Mouse (Mus musculus): Measurements from ENCODE around the gene Itga6. TPM values are rescaled to one million over a fixed set of nuclear protein-coding genes. Genes with fewer than 3 reads are reported as not detected.

Itga6 gene
- polyA plus RNA-seq, 1 experiment from 2014 or later: 21.1 TPM

DNA sequence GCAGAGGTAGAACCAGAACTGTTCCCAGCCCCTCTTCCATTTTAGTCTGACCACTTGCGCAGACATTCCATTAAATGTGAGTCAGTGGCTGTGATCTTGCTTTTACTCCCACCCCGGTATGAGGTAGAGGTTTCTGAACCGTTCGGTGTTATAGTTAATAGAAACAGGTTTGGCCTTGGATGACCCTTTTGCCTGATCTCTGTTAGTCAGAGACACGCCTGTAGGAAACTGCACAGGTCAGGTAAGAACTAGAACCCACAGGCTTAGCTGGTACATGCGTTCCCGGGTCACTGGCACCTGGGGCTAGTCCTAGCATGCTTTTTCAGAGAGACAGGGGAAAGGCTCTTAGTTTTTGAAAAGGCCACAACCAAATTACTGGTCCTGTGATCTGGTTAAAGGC lies 59.7 kb downstream of the Itga6 start:
- 90% methylated on average over 7 of the region's 7 CpGs for WGBS
- Histone ChIP-seq H3K4me3 (ENCODE audit: low read length) (no peak overlapping the region), H3K4me1 (ENCODE audit: control insufficient read depth, insufficient read depth, low read depth, low read length) (no peaks in the 10 kb centered on the region), H3K27me3 (replicated peaks; ENCODE audit: control insufficient read depth, insufficient read depth, low read length) (no peaks in the 10 kb centered on the region), H3K4me2 (ENCODE audit: low read length) (no peak overlapping the region), H3K9ac (ENCODE audit: low read depth, low read length) (no peak overlapping the region), H3K27ac (ENCODE audit: low read depth, low read length) (no peak overlapping the region), H3K36me3 (ENCODE audit: control insufficient read depth, insufficient read depth, low read length) (no peaks in the 10 kb centered on the region), H3K9me3 (ENCODE audit: control insufficient read depth, low read length) (no peaks in the 10 kb centered on the region)
- ATAC-seq: no peak

GRCm38 (mm10) chr2:71805611-71806567 lies 60.5 kb downstream of the Itga6 start:
- Histone ChIP-seq H3K36me3 (ENCODE audit: control insufficient read depth, insufficient read depth, low read length) (no peaks in the 10 kb centered on the region), H3K9me3 (ENCODE audit: control insufficient read depth, low read length) (no peaks in the 10 kb centered on the region), H3K4me3 (ENCODE audit: low read length) (no peak overlapping the region), H3K27ac (ENCODE audit: low read depth, low read length) (no peak overlapping the region), H3K4me2 (ENCODE audit: low read length) (no peak overlapping the region), H3K27me3 (replicated peaks; ENCODE audit: control insufficient read depth, insufficient read depth, low read length) (no peaks in the 10 kb centered on the region), H3K4me1 (ENCODE audit: control insufficient read depth, insufficient read depth, low read depth, low read length) (no peaks in the 10 kb centered on the region), H3K9ac (ENCODE audit: low read depth, low read length) (no peak overlapping the region)
- no peak for ATAC-seq
- WGBS: 79% methylated on average over 11 of the region's 11 CpGs

DNA sequence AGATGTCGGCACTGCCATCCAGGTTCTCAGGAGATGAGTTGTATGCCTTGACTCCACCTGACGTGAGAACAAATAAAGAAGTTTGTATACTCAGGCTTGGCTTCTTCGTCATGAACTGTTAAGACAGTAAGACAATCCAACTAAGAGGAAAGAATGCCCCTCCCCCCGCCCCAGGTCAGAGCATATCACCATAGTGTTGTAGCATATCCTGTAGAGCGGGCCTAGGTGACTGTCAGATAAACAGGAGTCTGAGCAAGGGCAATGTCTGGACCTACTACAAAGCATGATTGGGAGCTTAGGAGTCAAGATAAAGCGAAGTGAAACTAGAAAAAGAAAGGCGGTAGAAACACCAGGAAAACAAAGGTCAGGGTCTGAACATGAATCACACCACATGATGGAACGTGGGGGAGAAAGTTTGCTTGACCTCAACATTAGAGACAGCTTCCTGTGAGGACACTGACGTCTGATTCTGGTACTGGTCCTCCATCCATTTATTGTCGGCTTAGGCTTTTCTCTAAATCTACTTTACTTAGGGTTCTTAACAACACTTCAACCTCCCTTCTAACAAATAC lies 64.0 kb downstream of the Itga6 start:
- Histone ChIP-seq H3K27me3 (replicated peaks; ENCODE audit: control insufficient read depth, insufficient read depth, low read length) (no peaks in the 10 kb centered on the region), H3K9ac (ENCODE audit: low read depth, low read length) (no peak overlapping the region), H3K4me1 (ENCODE audit: control insufficient read depth, insufficient read depth, low read depth, low read length) (no peaks in the 10 kb centered on the region; the same call in 1 of the 2 replicates), H3K4me2 (ENCODE audit: low read length) (no peak overlapping the region), H3K9me3 (ENCODE audit: control insufficient read depth, low read length) (no peaks in the 10 kb centered on the region), H3K27ac (ENCODE audit: low read depth, low read length) (no peak overlapping the region), H3K4me3 (ENCODE audit: low read length) (no peak overlapping the region), H3K36me3 (ENCODE audit: control insufficient read depth, insufficient read depth, low read length) (no peaks in the 10 kb centered on the region)
- ATAC-seq: no peak
- 93% methylated on average over 10 of the region's 10 CpGs for WGBS

- ATAC-seq: no peak
- no peak overlapping the region for H3K9ac ChIP-seq (ENCODE audit: low read depth, low read length)
- H3K4me3 ChIP-seq (ENCODE audit: low read length): no peak overlapping the region
- H3K27me3 ChIP-seq (replicated peaks; ENCODE audit: control insufficient read depth, insufficient read depth, low read length): no peaks in the 10 kb centered on the region
- WGBS: 95% methylated on average over 11 of the region's 11 CpGs
- H3K36me3 ChIP-seq (ENCODE audit: control insufficient read depth, insufficient read depth, low read length): no peaks in the 10 kb centered on the region
- peaks cover 1% of the 10 kb centered on the region; the same call in 1 of the 2 replicates for H3K4me1 ChIP-seq (ENCODE audit: control insufficient read depth, insufficient read depth, low read depth, low read length)
- no peak overlapping the region for H3K4me2 ChIP-seq (ENCODE audit: low read length)
- no peak overlapping the region for H3K27ac ChIP-seq (ENCODE audit: low read depth, low read length)
- H3K9me3 ChIP-seq (ENCODE audit: control insufficient read depth, low read length): no peaks in the 10 kb centered on the region
Measured at GRCm38 (mm10) chr2:71810010-71810409, 64.6 kb downstream of the Itga6 start.

- H3K27ac ChIP-seq (ENCODE audit: low read depth, low read length): no peak overlapping the region
- H3K4me3 ChIP-seq (ENCODE audit: low read length): no peak overlapping the region
- ATAC-seq: no peak
- no peaks in the 10 kb centered on the region for H3K36me3 ChIP-seq (ENCODE audit: control insufficient read depth, insufficient read depth, low read length)
- H3K4me1 ChIP-seq (ENCODE audit: control insufficient read depth, insufficient read depth, low read depth, low read length): peaks cover 4% of the 10 kb centered on the region; the same call in 1 of the 2 replicates
- no peak overlapping the region for H3K4me2 ChIP-seq (ENCODE audit: low read length)
- 44% methylated on average over 6 of the region's 6 CpGs for WGBS
- H3K9ac ChIP-seq (ENCODE audit: low read depth, low read length): no peak overlapping the region
- H3K27me3 ChIP-seq (replicated peaks; ENCODE audit: control insufficient read depth, insufficient read depth, low read length): no peaks in the 10 kb centered on the region
- H3K9me3 ChIP-seq (ENCODE audit: control insufficient read depth, low read length): no peaks in the 10 kb centered on the region
Measured at GRCm38 (mm10) chr2:71810906-71811305, 65.5 kb downstream of the Itga6 start.

DNA sequence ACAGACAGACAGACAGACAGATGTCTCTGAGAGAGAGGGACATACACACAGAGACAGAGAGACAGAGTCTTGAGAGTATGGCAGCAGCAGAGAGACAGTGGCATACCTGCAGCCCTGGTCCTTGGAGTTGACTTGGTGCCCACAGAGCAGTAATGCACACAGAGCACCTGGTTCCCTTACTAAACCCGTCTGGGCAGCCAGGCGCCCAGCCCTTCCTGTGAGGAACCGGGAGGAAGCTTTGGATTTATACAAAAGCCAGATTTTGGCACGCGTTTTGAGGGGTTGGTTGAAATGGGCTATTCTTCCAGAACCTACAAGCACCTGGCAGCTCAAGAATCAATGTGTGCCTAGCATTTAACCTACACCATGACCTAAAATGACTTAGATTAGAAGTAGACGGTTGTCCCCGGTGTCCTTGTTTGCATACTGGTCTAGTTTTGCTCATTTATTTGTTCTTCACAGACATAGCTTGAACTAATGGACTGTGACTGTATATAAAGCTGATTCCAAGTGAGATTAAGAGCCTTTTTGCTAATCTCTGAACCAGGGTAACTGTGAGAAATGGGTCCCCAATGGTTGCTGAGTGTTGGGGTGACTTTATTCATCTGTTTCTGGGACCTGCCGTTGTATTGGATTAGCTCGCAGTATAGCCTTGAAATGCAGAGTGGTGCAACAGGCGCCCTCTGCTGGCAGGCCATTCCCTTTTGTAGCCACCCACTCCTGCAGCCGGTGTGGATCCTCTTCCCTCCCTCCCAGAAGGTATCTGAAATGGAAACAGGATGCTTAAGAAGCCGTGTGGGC lies 67.0 kb downstream of the Itga6 start:
- Histone ChIP-seq H3K27ac (ENCODE audit: low read depth, low read length) (no peak overlapping the region), H3K36me3 (ENCODE audit: control insufficient read depth, insufficient read depth, low read length) (no peaks in the 10 kb centered on the region), H3K4me3 (ENCODE audit: low read length) (no peak overlapping the region), H3K4me2 (ENCODE audit: low read length) (no peak overlapping the region), H3K4me1 (ENCODE audit: control insufficient read depth, insufficient read depth, low read depth, low read length) (peaks cover 9% of the 10 kb centered on the region), H3K27me3 (replicated peaks; ENCODE audit: control insufficient read depth, insufficient read depth, low read length) (no peaks in the 10 kb centered on the region), H3K9ac (ENCODE audit: low read depth, low read length) (no peak overlapping the region), H3K9me3 (ENCODE audit: control insufficient read depth, low read length) (no peaks in the 10 kb centered on the region)
- ATAC-seq: peak; percentile 85
- 43% methylated on average over 12 of the region's 12 CpGs for WGBS

GRCm38 (mm10) chr2:71813022-71813358 lies 67.6 kb downstream of the Itga6 start:
- Histone ChIP-seq H3K27me3 (replicated peaks; ENCODE audit: control insufficient read depth, insufficient read depth, low read length) (no peaks in the 10 kb centered on the region), H3K36me3 (ENCODE audit: control insufficient read depth, insufficient read depth, low read length) (no peaks in the 10 kb centered on the region), H3K4me1 (ENCODE audit: control insufficient read depth, insufficient read depth, low read depth, low read length) (peaks cover 9% of the 10 kb centered on the region), H3K9ac (ENCODE audit: low read depth, low read length) (no peak overlapping the region), H3K4me2 (ENCODE audit: low read length) (no peak overlapping the region), H3K27ac (ENCODE audit: low read depth, low read length) (no peak overlapping the region), H3K4me3 (ENCODE audit: low read length) (no peak overlapping the region), H3K9me3 (ENCODE audit: control insufficient read depth, low read length) (no peaks in the 10 kb centered on the region)
- peak; percentile 55; the same call in 1 of the 2 replicates for ATAC-seq
- WGBS: 85% methylated on average over 9 of the region's 9 CpGs

DNA sequence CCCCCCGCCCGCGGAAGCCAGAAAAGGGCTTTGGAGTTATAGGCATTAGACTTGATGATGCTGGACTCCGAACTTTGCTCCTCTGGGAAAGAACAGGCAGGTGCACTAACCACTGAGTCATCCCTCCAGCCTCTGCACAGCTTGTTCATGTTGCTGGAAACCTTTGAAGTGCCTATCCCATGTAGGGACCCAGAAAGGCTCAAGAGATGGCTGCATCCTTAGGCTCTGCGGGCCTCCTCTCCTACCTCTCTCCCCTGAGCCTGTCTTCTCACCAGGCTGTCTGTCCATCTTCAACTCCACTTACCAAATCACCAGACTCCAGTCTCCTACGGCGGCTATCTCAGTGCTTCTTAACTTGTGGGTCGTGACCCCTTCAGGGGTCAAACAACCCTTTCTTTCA lies 68.0 kb downstream of the Itga6 start:
- H3K4me3 ChIP-seq (ENCODE audit: low read length): no peak overlapping the region
- no peak overlapping the region for H3K4me2 ChIP-seq (ENCODE audit: low read length)
- 77% methylated on average over 8 of the region's 8 CpGs for WGBS
- no peak overlapping the region for H3K27ac ChIP-seq (ENCODE audit: low read depth, low read length)
- H3K27me3 ChIP-seq (replicated peaks; ENCODE audit: control insufficient read depth, insufficient read depth, low read length): no peaks in the 10 kb centered on the region
- no peak overlapping the region for H3K9ac ChIP-seq (ENCODE audit: low read depth, low read length)
- peaks cover 9% of the 10 kb centered on the region for H3K4me1 ChIP-seq (ENCODE audit: control insufficient read depth, insufficient read depth, low read depth, low read length)
- H3K9me3 ChIP-seq (ENCODE audit: control insufficient read depth, low read length): no peaks in the 10 kb centered on the region
- H3K36me3 ChIP-seq (ENCODE audit: control insufficient read depth, insufficient read depth, low read length): no peaks in the 10 kb centered on the region
- ATAC-seq: no peak

DNA sequence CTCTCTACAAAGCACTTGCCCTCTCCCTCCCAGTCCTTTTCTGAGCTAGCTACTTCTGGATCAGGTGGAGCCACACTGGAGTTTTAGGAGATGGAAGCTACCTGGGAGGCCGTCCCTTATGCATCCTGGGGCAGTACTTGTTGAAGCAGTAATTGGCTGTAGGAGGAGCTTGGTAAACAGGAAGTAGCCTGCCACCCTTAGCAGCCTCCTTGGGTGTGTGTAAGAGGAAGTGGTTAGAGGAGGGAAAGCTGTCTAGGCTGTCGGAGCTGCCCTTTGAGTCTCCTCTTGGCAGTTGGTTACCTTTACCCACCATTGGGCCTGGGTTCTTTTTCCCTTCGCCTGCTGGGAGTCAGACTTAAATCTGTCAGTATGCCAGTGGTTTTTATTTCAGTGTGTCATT lies 68.6 kb downstream of the Itga6 start:
- Histone ChIP-seq H3K27ac (ENCODE audit: low read depth, low read length) (no peak overlapping the region), H3K27me3 (replicated peaks; ENCODE audit: control insufficient read depth, insufficient read depth, low read length) (no peaks in the 10 kb centered on the region), H3K9ac (ENCODE audit: low read depth, low read length) (no peak overlapping the region), H3K36me3 (ENCODE audit: control insufficient read depth, insufficient read depth, low read length) (no peaks in the 10 kb centered on the region), H3K4me2 (ENCODE audit: low read length) (no peak overlapping the region), H3K4me1 (ENCODE audit: control insufficient read depth, insufficient read depth, low read depth, low read length) (peaks cover 9% of the 10 kb centered on the region), H3K4me3 (ENCODE audit: low read length) (no peak overlapping the region), H3K9me3 (ENCODE audit: control insufficient read depth, low read length) (no peaks in the 10 kb centered on the region)
- ATAC-seq: no peak
- 43% methylated on average over 3 of the region's 3 CpGs for WGBS

Measured in hindbrain, embryonic 16.5 days (tissue).